Mouse (Mus musculus) kidney, adult 9 months (tissue): Measurements from ENCODE around the gene Slc2a10.

ENCODE experiments used
- DNase-seq: peaks from one replicate; pipeline ENCODE4 v3.0.0; 2022

Slc2a10 gene

GRCm38 (mm10) chr2:165563298-165564058 is 59.9 kb downstream of the Slc2a10 start:
- peak; percentile 33 for DNase-seq

- DNase-seq: peak; percentile 76
Measured at GRCm38 (mm10) chr2:165564101-165564500, 60.5 kb downstream of the Slc2a10 start.

DNA sequence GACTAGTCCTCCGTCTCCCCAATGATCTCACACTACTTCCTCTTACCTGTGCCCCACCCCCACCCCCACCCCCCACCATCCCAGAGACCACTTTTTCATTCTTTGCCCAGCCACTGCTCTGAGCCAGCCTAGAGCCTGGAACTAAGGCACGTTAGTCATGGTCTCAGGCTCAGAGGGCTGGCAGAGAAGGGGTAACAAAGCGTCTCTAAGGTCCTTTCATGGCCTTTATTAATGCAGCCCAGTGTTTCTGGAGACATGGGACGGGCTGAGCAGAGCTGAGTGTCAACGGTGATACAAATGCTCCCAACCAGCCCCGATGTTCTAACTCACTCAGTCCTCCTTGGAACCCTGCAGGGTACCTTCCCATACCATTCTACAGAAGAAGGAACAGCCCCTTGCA is 61.0 kb downstream of the Slc2a10 start:
- no peak for DNase-seq

GRCm38 (mm10) chr2:165566898-165567297 is 63.3 kb downstream of the Slc2a10 start:
- no peak for DNase-seq

- DNase-seq: no peak
Measured at GRCm38 (mm10) chr2:165567820-165568219, 64.2 kb downstream of the Slc2a10 start.

DNA sequence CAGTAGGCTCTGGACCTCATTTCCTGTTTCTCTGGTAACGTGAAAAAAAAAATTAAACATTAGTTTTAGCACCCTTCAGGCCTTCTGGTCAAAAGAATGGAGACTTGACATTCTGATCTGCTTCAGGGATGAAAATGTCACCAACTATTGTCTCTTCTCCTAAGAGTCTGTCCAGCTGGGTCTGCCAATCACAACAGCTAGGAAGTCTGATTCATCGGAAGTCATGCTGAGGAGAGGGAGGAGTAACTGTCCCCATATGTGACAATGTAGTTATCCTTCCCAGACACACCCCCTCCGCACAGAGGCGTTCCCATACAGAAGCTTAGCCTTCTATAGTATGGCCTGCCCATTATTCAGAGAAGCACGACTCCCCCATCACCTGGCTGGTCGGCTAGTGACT is 65.3 kb downstream of the Slc2a10 start:
- no peak for DNase-seq
